Mouse (Mus musculus) mammary gland, adult 2 months (tissue): ENCODE results near the gene Etfbkmt. TPM values are rescaled to one million over a fixed set of nuclear protein-coding genes. Genes with fewer than 3 reads are reported as not detected.

Source experiments
- polyA plus RNA-seq: library from polyadenylated mRNA; depleted of rRNA; stranded (reverse); fragments of >200 nt; gene quantifications from 2 replicates; pipeline ENCODE4 v1.2.3, GENCODE M21; 2012; ENCODE audit warnings: low replicate concordance; rRNA removed

The Etfbkmt gene
- polyA plus RNA-seq: 6.6 and 16.5 TPM in 2 replicates

DNA sequence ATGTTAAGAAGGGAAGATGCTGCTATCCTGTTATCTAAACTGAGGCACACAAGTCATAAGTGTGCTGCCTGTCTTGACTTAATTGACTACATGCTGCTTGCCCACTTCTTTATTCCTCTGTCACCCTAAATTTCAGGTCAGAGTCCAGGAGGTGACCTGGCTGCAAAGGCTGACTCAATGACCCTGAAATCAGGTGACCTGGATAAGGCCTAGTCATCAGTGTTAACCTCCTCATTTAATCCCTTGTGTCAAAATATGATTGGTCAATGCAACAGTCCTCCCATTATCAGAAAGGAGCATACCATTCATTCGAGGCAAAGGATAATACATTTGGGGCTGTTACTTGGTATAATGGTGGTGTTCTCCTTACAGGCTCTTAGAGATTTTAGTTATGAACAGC, at the start of gene Etfbkmt:
Gene Etfbkmt (plus strand): TSS at position 379 of the 400 bp plus-strand sequence.

DNA sequence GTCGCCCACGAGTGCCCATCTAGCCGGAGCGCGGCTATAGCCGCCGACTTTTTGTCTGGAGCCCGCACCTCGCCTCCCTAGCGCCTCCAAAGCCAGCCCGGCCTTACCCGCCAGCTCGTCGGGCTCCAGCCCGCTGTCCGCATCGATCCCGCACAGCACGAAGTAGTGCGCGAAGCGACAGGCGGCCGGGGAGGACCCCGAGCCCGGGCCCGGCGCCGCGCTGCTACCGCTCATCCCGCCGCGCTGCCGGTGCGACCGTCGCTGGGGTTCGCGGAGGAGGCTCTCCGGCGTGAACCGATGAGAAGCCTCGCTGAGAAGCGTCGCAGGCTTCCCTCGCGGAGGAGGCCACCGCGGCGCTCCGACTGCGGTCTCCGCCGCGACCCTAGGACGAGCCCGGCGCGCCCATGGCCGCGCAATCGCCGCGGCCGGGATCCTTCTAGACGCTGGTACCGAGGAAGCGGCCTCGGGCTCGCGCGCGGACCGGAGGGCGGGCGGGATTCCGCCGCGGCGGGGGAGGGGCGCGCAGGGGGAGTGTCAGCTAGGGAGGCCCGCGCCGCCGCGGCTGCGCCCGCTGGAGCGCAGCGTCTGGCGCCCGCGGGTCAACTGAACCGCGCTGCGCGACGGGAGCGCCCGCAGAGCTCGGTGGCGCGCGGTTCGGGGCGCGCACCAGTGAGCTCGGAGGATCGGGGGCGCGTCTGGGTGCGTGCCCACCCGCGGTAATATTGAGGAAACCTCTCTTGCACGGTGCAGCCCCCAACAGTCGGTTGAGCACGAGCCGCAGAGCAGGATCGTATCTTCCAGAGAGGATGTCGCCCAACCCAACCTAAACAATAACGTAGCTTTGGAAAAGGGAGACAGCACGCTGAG, 38.3 kb upstream of the Etfbkmt start, which contains the start of gene Dennd5b:
Gene Dennd5b (minus strand): TSS at position 605 of the 867 bp plus-strand sequence.

DNA sequence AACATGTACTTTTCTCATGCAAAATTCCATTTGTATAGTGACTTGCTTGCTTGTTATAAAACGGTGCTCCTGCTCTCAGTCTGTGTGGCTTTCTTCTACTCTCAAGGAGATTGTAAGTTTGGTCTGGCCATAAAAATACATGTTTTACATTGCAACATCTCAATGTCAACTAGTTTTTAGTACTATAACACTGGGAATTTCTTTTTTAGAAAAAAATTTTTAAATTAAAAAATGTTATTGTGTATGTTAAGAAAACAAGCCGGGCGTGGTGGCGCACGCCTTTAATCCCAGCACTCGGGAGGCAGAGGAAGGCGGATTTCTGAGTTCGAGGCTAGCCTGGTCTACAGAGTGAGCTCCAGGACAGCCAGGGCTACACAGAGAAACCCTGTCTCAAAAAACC, 9.8 kb upstream of the Etfbkmt start, which contains the start of gene Gm10203:
Gene Gm10203 (plus strand): TSS at position 301 of the 400 bp plus-strand sequence.

DNA sequence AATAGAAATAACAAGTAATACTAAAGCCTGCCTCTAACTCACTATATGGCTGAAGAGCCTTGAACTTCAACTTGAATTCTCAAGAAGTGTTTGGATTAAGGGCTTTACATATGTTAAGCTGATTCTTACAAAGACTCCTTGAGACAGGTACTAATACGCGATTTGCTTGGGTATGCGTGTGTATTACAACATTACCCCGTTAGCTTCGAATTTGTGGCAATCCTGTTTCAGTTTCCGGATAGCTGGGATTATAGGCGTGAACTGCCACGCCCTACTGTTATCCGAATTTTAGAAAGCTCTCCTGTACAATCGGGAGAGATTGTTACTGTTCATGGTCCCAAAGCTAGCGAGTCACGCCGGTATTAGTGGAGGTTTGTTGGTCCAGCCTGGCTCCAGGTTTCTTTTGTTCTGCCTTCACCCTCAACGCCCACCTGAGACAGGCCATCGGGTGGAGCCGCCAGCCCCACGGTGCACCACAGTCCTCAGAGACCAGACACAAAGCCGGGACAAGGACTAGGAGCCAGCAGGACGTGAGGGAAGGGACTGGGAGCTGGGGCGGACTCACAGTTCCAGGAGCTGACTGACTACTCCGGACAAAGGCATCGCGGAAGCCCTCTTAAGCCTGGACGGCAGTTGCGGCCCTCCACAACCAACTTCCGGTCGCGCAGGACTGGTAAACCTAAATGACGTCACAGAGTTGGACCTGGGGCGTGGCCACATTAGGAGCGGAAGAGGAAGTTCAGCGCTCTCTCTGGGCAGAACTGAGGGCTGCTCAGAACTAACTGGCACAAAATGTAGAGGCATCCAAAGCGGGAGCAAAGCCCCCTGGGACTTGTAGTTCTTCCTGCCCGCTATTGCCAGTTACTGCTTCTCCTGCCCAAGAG, 48.6 kb downstream of the Etfbkmt start, which contains the start of gene Amn1:
Gene Amn1 (minus strand): TSS at position 672 of the 884 bp plus-strand sequence.

Other genes with a start within 250 kb of the Etfbkmt start
- 4.7 and 9.9 TPM in 2 replicates for gene Caprin2, start 243.6 kb upstream of the Etfbkmt start, polyA plus RNA-seq
- gene Sinhcaf, start 193.4 kb upstream of the Etfbkmt start, polyA plus RNA-seq: 1.9 and 3.9 TPM in 2 replicates
- gene Dennd5b, start 38.2 kb upstream of the Etfbkmt start, polyA plus RNA-seq: 3.4 and 12.4 TPM in 2 replicates
- not detected in 2 replicates for gene Gm10203, start 9.7 kb upstream of the Etfbkmt start, polyA plus RNA-seq
- gene Amn1, start 48.9 kb downstream of the Etfbkmt start, polyA plus RNA-seq: 7.1 and 15.0 TPM in 2 replicates
- 11.6 and 14.0 TPM in 2 replicates for gene Resf1, start 169.6 kb downstream of the Etfbkmt start, polyA plus RNA-seq